Mouse (Mus musculus): ENCODE measurements around the gene Gimap4. TPM values are rescaled to one million over a fixed set of nuclear protein-coding genes. Genes with fewer than 3 reads are reported as not detected.

Gimap4 gene
- total and polyA plus RNA-seq, 3 experiments: 0.12 to 0.25 TPM; not detected in 1

DNA sequence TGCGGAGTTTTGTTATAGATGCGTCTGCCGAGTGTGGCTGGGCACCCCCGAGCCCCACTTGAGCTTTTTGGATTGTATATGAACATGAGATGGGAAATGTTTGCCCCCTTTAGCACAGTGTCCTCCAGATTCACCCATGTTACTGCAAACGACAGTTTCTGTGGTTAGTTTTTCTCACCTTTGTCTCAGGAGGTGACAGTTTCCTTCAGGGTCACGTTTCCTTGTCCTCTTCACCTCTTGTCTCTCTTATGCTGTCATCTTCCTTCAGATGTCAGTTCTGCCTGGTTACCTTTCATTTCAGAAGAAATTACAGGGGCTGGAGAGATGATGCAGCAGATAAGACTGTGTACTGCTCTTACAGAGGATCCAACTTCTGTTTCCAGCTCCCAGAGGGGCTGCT, 4.6 kb upstream of the Gimap4 start:
- H3K4me1 ChIP-seq (ENCODE audit: control insufficient read depth in 1 of 2, insufficient read depth in 2 of 2, low read length in 2 of 2): no peaks in the 10 kb centered on the region
- H3K27me3 ChIP-seq (ENCODE audit: control insufficient read depth in 1 of 2, insufficient read depth in 2 of 2, low read length in 2 of 2): no peaks in the 10 kb centered on the region
- 0 out of 2 replicates have a peak, but pooled peaks cover 2% of the 10 kb centered on the region for H3K79me2 ChIP-seq (ENCODE audit: control insufficient read depth, insufficient read depth, low read length, poor library complexity)
- no peak overlapping the region for H3K4me3 ChIP-seq (ENCODE audit: control insufficient read depth in 1 of 2, insufficient read depth in 1 of 2, low read depth in 2 of 2, low read length in 2 of 2)
- H3K9me3 ChIP-seq (replicated peaks; ENCODE audit: insufficient read depth, low read length): no peaks in the 10 kb centered on the region
- no peaks in the 10 kb centered on the region; a peak in 1 of 4 replicates for H3K36me3 ChIP-seq (ENCODE audit: control insufficient read depth in 1 of 2, insufficient read depth in 2 of 2, low read length in 2 of 2)
- H3K9ac ChIP-seq (ENCODE audit: control insufficient read depth, low read depth, low read length, poor library complexity, severe bottlenecking): no peak overlapping the region
- H3K27ac ChIP-seq (ENCODE audit: control insufficient read depth, low read depth, low read length): no peak overlapping the region
- no peak for DNase-seq (ENCODE audit: low read depth, low spot score)
- TF ChIP-seq MYB (IDR thresholded peaks at IDR 0.05; ENCODE audit: low read depth, low read length) (no peak), ZC3H11A (IDR thresholded peaks at IDR 0.05; ENCODE audit: low read depth, low read length) (no peak), KAT2A (conservative IDR thresholded peaks at IDR 0.05; ENCODE audit: low read depth, low read length) (no peak), POLR2AphosphoS5 (IDR thresholded peaks at IDR 0.05; ENCODE audit: borderline replicate concordance, low read depth, low read length) (no peak), NELFE (IDR thresholded peaks at IDR 0.05; ENCODE audit: low read depth, low read length) (no peak), CHD1 (IDR thresholded peaks at IDR 0.05; ENCODE audit: low read depth, low read length) (no peak), MEF2A (IDR thresholded peaks at IDR 0.05; ENCODE audit: extremely low read depth, insufficient replicate concordance, low read depth, low read length, poor library complexity, severe bottlenecking) (no peak), CHD2 (IDR thresholded peaks at IDR 0.05; ENCODE audit: low read length) (no peak), SMC3 (IDR thresholded peaks at IDR 0.05; ENCODE audit: low read depth, low read length) (no peak), POLR2AphosphoS2 (IDR thresholded peaks at IDR 0.05; ENCODE audit: low read length) (no peak), HCFC1 (IDR thresholded peaks at IDR 0.05; ENCODE audit: low read depth, low read length) (no peak), RCOR1 (IDR thresholded peaks at IDR 0.05; ENCODE audit: low read depth, low read length) (no peak), MAFK (IDR thresholded peaks at IDR 0.05; ENCODE audit: borderline replicate concordance, low read depth, low read length) (no peak), TAL1 (IDR thresholded peaks at IDR 0.05; ENCODE audit: low read length) (no peak), EP300 (IDR thresholded peaks at IDR 0.05; ENCODE audit: low read depth in 1 of 2, low read length in 2 of 2) (no peak), MAZ (IDR thresholded peaks at IDR 0.05; ENCODE audit: low read depth, low read length) (no peak), USF2 (IDR thresholded peaks at IDR 0.05; ENCODE audit: borderline replicate concordance in 1 of 2, insufficient read depth in 1 of 2, low read depth in 1 of 2, low read length in 2 of 2) (no peak), TCF12 (IDR thresholded peaks at IDR 0.05; ENCODE audit: low read depth, low read length) (no peak), GABPA (IDR thresholded peaks at IDR 0.05; ENCODE audit: low read depth, low read length) (no peak), GATA1 (IDR thresholded peaks at IDR 0.05; ENCODE audit: low read depth, low read length) (no peak)

DNA sequence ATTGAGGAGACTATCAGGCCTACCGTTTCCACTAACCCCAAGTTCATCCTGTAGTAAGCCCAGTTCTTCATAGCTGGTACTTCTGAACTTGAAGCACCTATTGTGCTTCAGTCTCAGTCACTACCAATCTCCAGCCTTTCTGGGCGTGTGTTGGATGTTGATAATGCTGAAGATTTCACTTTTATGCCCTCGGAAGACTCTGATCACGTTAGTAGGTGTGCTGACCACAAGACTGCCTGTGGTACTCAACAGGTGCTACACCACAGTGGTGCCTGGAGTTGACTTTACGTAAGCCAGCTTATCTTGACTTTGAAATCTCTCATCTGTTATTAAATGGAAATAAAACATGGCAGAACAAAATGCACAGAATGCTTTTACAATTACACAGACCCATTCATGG, 3.9 kb upstream of the Gimap4 start:
- H3K4me3 ChIP-seq (ENCODE audit: control insufficient read depth in 1 of 2, insufficient read depth in 1 of 2, low read depth in 2 of 2, low read length in 2 of 2): no peak overlapping the region
- no peak for DNase-seq (ENCODE audit: low read depth, low spot score)
- TF ChIP-seq ZKSCAN1 (IDR thresholded peaks at IDR 0.05; ENCODE audit: low read depth, low read length): no peak
- no peak for TF ChIP-seq POLR2A (IDR thresholded peaks at IDR 0.05; ENCODE audit: control insufficient read depth in 1 of 2, insufficient read depth in 1 of 2, low read depth in 1 of 2, low read length in 2 of 2, poor library complexity in 1 of 2)
- TF ChIP-seq EP300 (IDR thresholded peaks at IDR 0.05; ENCODE audit: low read depth in 1 of 2, low read length in 2 of 2): no peak
- TF ChIP-seq MAX (IDR thresholded peaks at IDR 0.05; ENCODE audit: low read length): no peak
- no peak for TF ChIP-seq NELFE (IDR thresholded peaks at IDR 0.05; ENCODE audit: low read depth, low read length)
- no peak for TF ChIP-seq MAFK (IDR thresholded peaks at IDR 0.05; ENCODE audit: borderline replicate concordance, low read depth, low read length)

More for the DNA sequence above, 3.9 kb upstream of the Gimap4 start:
- no peaks in the 10 kb centered on the region for H3K9me3 ChIP-seq (replicated peaks; ENCODE audit: insufficient read depth, low read length)
- no peaks in the 10 kb centered on the region for H3K27me3 ChIP-seq (ENCODE audit: control insufficient read depth in 1 of 2, insufficient read depth in 2 of 2, low read length in 2 of 2)
- H3K79me2 ChIP-seq (ENCODE audit: control insufficient read depth, insufficient read depth, low read length, poor library complexity): 0 out of 2 replicates have a peak, but pooled peaks cover 2% of the 10 kb centered on the region
- H3K4me1 ChIP-seq (ENCODE audit: control insufficient read depth in 1 of 2, insufficient read depth in 2 of 2, low read length in 2 of 2): no peaks in the 10 kb centered on the region
- no peak overlapping the region for H3K27ac ChIP-seq (ENCODE audit: control insufficient read depth, low read depth, low read length)
- H3K9ac ChIP-seq (ENCODE audit: control insufficient read depth, low read depth, low read length, poor library complexity, severe bottlenecking): no peak overlapping the region
- H3K36me3 ChIP-seq (ENCODE audit: control insufficient read depth in 1 of 2, insufficient read depth in 2 of 2, low read length in 2 of 2): no peaks in the 10 kb centered on the region; a peak in 1 of 4 replicates

Data from MEL (cell line).